Mouse (Mus musculus): Measurements from ENCODE around the gene Adgre5. TPM values are rescaled to one million over a fixed set of nuclear protein-coding genes. Genes with fewer than 3 reads are reported as not detected.

Adgre5 gene
- polyA plus RNA-seq, 1 experiment from 2014 or later, result 8.8 TPM

DNA sequence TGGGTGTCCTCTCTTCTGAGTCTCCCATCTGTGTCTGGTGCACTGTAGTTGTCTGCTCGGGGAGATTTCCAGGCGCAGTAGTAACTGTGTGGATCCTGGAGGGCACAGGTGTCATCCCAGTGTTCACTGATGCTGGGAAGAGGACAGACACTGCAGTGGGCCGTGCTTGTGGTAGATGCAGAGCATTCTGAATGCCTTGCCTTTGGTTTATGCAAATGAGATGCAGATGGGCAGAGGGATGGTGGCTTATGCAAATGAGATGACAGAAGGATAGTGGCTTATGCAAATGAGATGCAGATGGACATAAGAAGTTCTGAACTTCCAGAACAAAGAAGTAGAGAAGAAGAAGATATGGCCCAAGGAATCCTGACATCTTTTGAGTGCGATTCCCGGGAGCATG is 9.2 kb downstream of the Adgre5 start:
- H3K27ac ChIP-seq (replicated peaks), result no peak overlapping the region
- 77% methylated on average over 5 of the region's 5 CpGs for WGBS

DNA sequence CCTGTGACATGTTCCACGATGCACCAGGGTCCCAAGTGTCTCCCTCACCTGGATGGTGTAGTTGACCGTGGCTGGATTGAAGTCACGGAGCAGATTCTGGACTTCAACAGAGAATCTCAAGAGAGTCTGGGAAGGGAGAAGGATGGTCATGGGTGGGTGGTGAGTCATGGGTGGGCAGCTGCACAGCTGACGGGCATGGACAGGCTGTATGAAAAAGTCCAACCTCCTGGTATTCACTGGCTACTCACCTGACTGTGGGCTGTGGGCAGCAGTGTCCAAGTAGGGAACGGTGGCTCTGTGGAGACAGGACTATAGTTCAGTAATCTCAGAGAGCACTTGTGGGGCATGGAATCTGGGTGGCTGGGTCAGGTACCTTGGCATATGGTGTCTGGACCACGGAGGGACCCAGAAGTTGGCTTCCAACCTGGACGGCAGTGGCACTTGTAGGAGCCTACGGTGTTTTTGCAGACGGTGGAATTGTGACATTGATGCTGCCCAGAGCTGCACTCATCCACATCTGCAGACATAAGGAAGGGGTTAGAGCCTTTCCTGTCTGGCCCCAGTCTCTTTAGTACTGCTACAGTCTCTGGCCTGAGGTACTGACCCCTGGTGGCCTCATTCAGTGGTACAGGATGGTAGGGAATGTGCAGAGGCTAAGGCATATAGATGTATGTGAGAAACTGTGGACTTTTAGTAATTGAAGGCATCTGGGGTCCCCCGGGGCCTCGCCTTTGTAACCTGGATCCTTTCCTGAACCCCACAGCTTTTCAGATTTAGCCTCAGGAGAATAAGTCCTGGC is 11.9 kb downstream of the Adgre5 start:
- Histone ChIP-seq H3K27me3 (no peaks in the 10 kb centered on the region), H3K4me2 (replicated peaks) (no peak overlapping the region), H3K4me3 (no peak overlapping the region), H3K9me3 (no peaks in the 10 kb centered on the region), H3K9ac (replicated peaks) (no peak overlapping the region), H3K27ac (replicated peaks) (no peak overlapping the region), H3K36me3 (peaks cover 11% of the 10 kb centered on the region), H3K4me1 (no peaks in the 10 kb centered on the region)
- 77% methylated on average over 11 of the region's 11 CpGs for WGBS
- ATAC-seq (replicated peaks), result no peak

More for the DNA sequence above, 9.2 kb downstream of the Adgre5 start:
- ATAC-seq (replicated peaks), result no peak
- H3K9me3 ChIP-seq, result no peaks in the 10 kb centered on the region
- H3K36me3 ChIP-seq, result no peaks in the 10 kb centered on the region
- H3K4me2 ChIP-seq (replicated peaks), result no peak overlapping the region
- H3K9ac ChIP-seq (replicated peaks), result no peak overlapping the region
- H3K4me3 ChIP-seq, result no peak overlapping the region
- no peaks in the 10 kb centered on the region for H3K4me1 ChIP-seq
- no peaks in the 10 kb centered on the region for H3K27me3 ChIP-seq

DNA sequence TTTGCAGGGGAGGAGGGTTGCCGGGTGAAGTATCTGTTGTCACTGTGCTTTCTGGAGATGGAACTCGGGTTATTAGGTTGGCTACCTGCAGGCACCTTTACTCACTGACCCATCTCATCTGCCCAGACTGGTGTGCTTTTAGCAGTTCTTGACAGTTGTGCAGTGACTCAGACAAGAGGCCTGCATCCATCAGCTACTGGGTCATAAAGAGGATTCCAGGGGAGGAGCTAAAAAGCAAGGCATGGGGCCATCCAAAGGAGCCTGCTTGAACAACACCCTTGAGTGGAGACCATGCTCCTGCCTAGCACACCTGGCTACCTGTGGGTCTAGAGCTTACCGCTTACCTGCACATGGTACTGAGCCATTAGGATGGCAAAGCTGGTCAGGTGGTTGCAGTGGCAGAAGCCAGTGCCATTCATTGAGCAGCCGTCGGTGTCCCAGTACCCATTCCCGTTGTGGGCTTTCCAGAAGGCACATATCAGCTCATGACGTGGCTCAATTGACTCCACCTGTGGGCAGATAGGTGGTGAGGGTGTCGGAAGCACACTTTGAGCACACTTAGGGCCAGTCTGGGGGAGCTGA is 15.5 kb downstream of the Adgre5 start:
- ATAC-seq (replicated peaks), result no peak
- Histone ChIP-seq H3K4me2 (replicated peaks) (no peak overlapping the region), H3K36me3 (peaks cover 47% of the 10 kb centered on the region), H3K9ac (replicated peaks) (no peak overlapping the region), H3K4me1 (no peaks in the 10 kb centered on the region), H3K27me3 (no peaks in the 10 kb centered on the region), H3K9me3 (no peaks in the 10 kb centered on the region), H3K4me3 (no peak overlapping the region), H3K27ac (replicated peaks) (no peak overlapping the region)
- WGBS, result 95% methylated on average over 8 of the region's 8 CpGs

DNA sequence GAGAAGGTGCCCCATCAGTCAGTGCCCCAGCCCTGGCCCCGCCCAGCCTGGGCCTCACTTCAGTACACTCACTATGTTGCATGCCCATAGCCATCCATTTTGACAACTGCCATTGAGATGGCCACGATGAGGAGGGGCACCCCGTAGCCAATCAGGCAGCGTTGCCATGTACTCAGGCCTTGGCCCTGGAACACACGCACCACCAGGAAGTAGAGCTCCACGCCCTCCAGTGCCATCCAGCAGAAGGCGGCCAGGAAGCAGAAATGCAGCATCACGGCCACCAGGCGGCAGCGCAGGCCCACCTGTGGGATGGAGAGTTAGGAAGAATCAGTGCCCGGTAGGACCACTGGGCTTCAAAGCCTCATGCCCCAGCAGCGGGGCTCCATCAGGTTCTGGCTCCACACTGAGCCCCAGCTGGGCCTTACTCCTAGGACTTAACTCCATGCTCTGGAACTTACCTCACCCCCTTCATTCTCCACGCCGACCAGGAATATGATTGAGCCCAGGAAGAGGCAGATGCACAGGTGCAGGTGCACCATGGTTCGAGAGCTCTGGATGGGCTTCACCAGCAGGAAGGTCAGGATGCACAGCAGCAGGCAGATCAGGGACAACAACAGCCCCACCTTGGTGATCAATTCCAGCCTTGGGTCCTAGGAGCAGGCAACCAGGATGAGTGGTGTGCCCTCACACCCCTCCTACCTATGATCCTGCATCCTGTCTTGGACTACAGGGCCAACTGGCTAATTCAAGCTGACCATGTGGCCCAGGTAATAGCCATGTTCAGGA is 16.2 kb downstream of the Adgre5 start:
- peaks cover 55% of the 10 kb centered on the region for H3K36me3 ChIP-seq
- no peak overlapping the region for H3K4me3 ChIP-seq
- no peaks in the 10 kb centered on the region for H3K9me3 ChIP-seq
- peak; percentile 75 for ATAC-seq (replicated peaks)
- no peak overlapping the region for H3K27ac ChIP-seq (replicated peaks)
- H3K4me1 ChIP-seq, result no peaks in the 10 kb centered on the region
- no peak overlapping the region for H3K4me2 ChIP-seq (replicated peaks)
- H3K9ac ChIP-seq (replicated peaks), result no peak overlapping the region
- H3K27me3 ChIP-seq, result no peaks in the 10 kb centered on the region
- 43% methylated on average over 15 of the region's 15 CpGs for WGBS

DNA sequence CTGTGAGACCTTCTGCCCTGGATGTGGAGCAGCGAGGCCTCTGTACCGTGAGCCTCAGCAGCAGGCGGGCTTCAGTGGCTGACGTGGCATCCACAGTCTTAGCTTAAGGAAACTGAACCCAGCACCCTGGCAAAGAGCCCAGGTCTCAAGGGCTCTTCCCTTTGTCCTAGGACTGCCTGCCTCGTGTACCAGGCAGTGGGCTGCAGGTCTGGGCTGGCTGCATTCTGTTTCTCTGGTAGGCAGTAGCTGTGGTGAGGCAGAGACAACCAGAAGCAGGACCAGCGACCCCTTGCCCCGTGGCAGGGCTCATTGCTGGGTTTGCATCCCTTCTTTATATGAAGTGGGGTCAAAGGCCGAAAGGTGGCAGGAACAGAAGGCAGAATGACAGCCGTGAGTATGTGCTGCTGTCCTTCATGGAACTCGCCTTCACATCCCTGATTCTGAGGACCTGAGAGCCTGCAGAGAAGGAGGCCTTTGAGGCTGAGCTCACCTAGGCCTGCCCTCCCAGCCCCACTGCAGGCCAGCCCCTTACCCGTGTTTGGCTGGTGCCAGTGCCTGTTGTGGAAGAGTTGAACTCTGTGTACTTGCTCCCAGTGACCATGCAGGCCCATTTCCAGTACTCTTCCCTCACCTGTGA is 17.6 kb downstream of the Adgre5 start:
- 80% methylated on average over 11 of the region's 11 CpGs for WGBS
- peaks cover 59% of the 10 kb centered on the region for H3K36me3 ChIP-seq
- ATAC-seq (replicated peaks), result no peak

DNA sequence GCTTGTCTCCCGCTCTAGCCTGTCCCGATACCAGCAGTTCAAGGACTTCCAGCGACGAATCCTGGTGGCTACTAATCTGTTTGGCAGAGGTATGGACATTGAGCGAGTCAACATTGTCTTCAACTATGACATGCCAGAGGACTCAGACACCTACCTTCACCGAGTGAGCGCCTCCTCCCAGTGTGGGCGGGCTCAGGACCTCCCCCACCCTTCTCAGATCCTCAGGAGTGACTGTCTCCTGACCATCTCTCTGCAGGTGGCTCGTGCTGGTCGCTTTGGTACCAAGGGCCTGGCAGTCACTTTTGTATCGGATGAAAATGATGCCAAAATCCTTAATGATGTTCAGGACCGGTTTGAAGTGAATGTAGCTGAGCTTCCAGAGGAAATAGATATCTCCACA is 18.5 kb downstream of the Adgre5 start:
- Histone ChIP-seq H3K9ac (replicated peaks) (no peak overlapping the region), H3K4me1 (no peaks in the 10 kb centered on the region), H3K9me3 (no peaks in the 10 kb centered on the region), H3K4me2 (replicated peaks) (no peak overlapping the region), H3K27me3 (no peaks in the 10 kb centered on the region), H3K36me3 (peaks cover 59% of the 10 kb centered on the region), H3K27ac (replicated peaks) (no peak overlapping the region), H3K4me3 (no peak overlapping the region)
- ATAC-seq (replicated peaks), result no peak
- 89% methylated on average over 12 of the region's 12 CpGs for WGBS

More for the DNA sequence above, 17.6 kb downstream of the Adgre5 start:
- Histone ChIP-seq H3K4me3 (no peak overlapping the region), H3K9me3 (no peaks in the 10 kb centered on the region), H3K9ac (replicated peaks) (no peak overlapping the region), H3K4me2 (replicated peaks) (no peak overlapping the region), H3K27ac (replicated peaks) (no peak overlapping the region), H3K4me1 (no peaks in the 10 kb centered on the region), H3K27me3 (no peaks in the 10 kb centered on the region)

DNA sequence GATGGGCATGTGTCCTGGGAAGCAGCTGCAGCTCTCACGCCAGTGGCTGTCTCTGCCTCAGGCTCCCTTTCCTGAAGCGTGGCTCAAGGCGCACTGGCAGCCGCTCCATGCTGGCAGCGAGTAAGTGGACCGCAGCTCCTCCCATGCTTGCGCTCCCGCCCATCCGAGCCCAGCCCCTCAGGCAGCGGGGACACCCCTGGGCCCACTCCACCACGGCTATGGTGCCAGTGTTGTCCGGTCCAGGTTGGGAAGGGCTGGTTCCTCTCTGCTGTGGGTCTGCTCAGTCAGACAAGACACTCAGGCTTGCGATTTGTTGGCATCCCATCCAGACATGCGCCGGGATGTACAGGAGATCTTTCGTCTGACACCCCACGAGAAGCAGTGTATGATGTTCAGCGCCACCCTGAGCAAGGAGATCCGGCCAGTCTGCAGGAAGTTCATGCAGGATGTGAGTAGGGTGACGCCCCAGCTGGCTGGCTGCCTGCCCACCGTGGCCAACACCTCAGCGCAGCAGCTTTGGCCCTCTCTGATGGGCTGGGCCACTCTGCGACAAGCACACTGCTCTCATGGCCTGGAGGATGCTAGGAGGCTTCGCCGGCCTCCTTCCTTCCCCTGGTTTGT is 19.6 kb downstream of the Adgre5 start:
- Histone ChIP-seq H3K27me3 (no peaks in the 10 kb centered on the region), H3K4me3 (no peak overlapping the region), H3K4me2 (replicated peaks) (no peak overlapping the region), H3K9ac (replicated peaks) (no peak overlapping the region), H3K4me1 (peaks cover 10% of the 10 kb centered on the region), H3K9me3 (no peaks in the 10 kb centered on the region), H3K36me3 (peaks cover 59% of the 10 kb centered on the region), H3K27ac (replicated peaks) (no peak overlapping the region)
- ATAC-seq (replicated peaks), result no peak
- WGBS, result 92% methylated on average over 25 of the region's 25 CpGs

DNA sequence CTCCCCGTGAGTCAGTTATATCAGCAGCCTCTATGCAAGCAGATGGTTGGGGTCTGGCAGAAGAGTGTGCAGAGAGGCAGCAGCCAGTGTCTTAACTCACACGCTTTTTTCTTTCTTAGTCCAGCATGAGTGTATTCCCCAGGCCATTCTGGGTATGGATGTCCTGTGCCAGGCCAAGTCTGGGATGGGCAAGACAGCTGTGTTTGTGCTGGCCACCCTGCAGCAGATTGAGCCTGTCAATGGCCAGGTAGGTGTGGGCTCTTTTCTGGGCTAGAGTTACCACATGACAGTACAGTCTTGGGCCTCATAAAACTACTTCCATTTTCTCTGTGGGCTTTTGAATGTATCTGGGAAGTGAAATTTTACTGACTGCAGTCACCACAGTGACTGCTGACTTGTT is 21.4 kb downstream of the Adgre5 start:
- ATAC-seq (replicated peaks), result no peak

DNA sequence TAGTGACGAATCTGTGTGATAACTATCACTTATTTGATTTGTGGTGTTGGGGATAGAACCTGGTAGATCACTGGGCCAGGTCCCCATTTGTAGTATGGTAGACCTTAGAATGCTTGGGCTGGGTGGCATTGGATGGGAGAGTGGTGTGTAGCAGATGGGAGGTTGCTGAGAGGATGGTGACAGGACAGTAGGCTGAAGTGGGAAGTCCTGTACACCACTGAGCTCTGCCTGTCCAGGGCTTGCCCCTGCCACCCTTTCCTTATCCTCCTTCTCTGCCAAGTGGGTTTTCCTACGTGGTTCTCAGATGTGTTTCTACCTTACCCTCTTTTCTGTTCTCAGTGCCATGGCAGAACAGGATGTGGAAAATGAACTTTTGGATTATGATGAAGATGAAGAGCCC is 22.1 kb downstream of the Adgre5 start:
- Histone ChIP-seq H3K4me1 (peaks cover 18% of the 10 kb centered on the region), H3K9me3 (no peaks in the 10 kb centered on the region), H3K4me2 (replicated peaks) (no peak overlapping the region), H3K27ac (replicated peaks) (no peak overlapping the region), H3K4me3 (no peak overlapping the region), H3K9ac (replicated peaks) (no peak overlapping the region), H3K36me3 (peaks cover 47% of the 10 kb centered on the region), H3K27me3 (no peaks in the 10 kb centered on the region)
- WGBS, result 88% methylated on average over 2 of the region's 2 CpGs
- no peak for ATAC-seq (replicated peaks)

More for the DNA sequence above, 21.4 kb downstream of the Adgre5 start:
- no peak overlapping the region for H3K4me2 ChIP-seq (replicated peaks)
- H3K36me3 ChIP-seq, result peaks cover 49% of the 10 kb centered on the region
- no peak overlapping the region for H3K4me3 ChIP-seq
- no peaks in the 10 kb centered on the region for H3K9me3 ChIP-seq
- H3K9ac ChIP-seq (replicated peaks), result no peak overlapping the region
- H3K27me3 ChIP-seq, result no peaks in the 10 kb centered on the region
- 90% methylated on average over 2 of the region's 2 CpGs for WGBS
- H3K27ac ChIP-seq (replicated peaks), result no peak overlapping the region
- peaks cover 18% of the 10 kb centered on the region for H3K4me1 ChIP-seq

DNA sequence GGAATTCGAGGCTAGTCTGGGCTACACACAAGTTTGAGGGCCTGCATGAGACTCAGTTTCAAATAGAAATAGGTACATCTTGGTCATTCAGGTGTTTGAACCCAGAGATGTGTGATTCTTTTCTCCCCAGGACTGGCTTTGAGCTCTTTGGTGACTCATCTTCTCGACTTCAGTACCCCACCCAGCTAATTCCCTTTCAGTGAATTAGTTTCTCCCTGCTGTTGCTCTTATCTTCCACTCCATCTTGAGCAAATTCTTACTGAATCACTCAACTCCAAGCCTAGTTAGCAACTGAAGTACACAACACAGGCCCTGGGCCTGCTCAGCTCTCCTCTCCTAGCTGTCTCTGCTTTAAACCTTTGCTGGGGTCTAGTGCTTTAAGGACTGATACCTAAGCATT is 24.6 kb downstream of the Adgre5 start:
- no peak overlapping the region for H3K9ac ChIP-seq (replicated peaks)
- peaks cover 22% of the 10 kb centered on the region for H3K36me3 ChIP-seq
- peak overlapping the region; percentile 58 for H3K4me2 ChIP-seq (replicated peaks)
- 76% methylated on average over 2 of the region's 2 CpGs for WGBS
- ATAC-seq (replicated peaks), result no peak
- H3K4me3 ChIP-seq, result peak overlapping the region; percentile 84
- H3K9me3 ChIP-seq, result no peaks in the 10 kb centered on the region
- peaks cover 18% of the 10 kb centered on the region for H3K4me1 ChIP-seq
- H3K27me3 ChIP-seq, result no peaks in the 10 kb centered on the region
- no peak overlapping the region for H3K27ac ChIP-seq (replicated peaks)

DNA sequence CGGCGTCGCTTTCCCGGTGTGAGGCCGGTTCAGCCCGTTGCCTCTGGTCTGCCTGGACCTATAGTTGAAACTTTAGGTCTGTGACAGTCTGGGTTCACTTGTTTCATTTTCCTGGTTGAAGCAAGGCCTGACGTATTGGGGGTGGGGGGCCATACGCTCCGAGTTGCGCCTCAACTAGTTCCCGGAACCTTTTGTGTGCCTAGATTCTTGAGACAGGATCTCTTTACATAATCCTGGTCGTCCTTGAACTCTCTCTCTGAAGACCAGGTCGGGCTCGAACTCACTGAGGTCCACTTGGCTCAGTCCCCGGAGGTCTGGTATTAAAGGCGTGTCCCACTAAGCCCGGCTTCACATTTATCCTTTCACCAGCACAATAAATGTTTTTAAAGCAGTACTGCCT is 25.4 kb downstream of the Adgre5 start:
- Histone ChIP-seq H3K9me3 (no peaks in the 10 kb centered on the region), H3K4me2 (replicated peaks) (peak overlapping the region; percentile 58), H3K9ac (replicated peaks) (peak overlapping the region; percentile 77), H3K27ac (replicated peaks) (peak overlapping the region; percentile 93), H3K4me3 (peak overlapping the region; percentile 84), H3K36me3 (peaks cover 14% of the 10 kb centered on the region), H3K4me1 (peaks cover 18% of the 10 kb centered on the region), H3K27me3 (no peaks in the 10 kb centered on the region)
- WGBS, result under 1% methylated on average over 17 of the region's 17 CpGs
- no peak for ATAC-seq (replicated peaks)

Data from forebrain, embryonic 15.5 days (tissue).